Mouse (Mus musculus) granulocyte monocyte progenitor cell, adult 5-6 weeks (primary cell): Measurements from ENCODE around the gene Il1rn. TPM values are rescaled to one million over a fixed set of nuclear protein-coding genes. Genes with fewer than 3 reads are reported as not detected.

Source experiments
- ATAC-seq: replicated peaks from 2 replicates; pipeline ENCODE4 v1.8.0; 2016; ENCODE audit warnings: mild to moderate bottlenecking, moderate TSS enrichment, inconsistent platforms; ENCODE audit not compliant: poor library complexity, severe bottlenecking
- total RNA-seq, 2 experiments: library from RNA; stranded (forward) in 1 of 2; stranded (reverse) in 1 of 2; fragments of 200-712, 200-1000 nt in 1 of 2; fragments of >200 nt in 1 of 2; fragmentation: Nextera tagmentation in 1 of 2; gene quantifications; 2 replicates each; pipeline ENCODE4 v1.2.3; 2014 to 2017

The Il1rn gene
- total RNA-seq, 2 experiments from 2014 or later: 1.0 to 4.2 TPM

GRCm38 (mm10) chr2:24378747-24379450 is 42.2 kb downstream of the Il1rn start:
- no peak for ATAC-seq

- peak; percentile 29 for ATAC-seq
These were observed 46.0 kb downstream of the Il1rn start for GRCm38 (mm10) chr2:24382456-24383230.

GRCm38 (mm10) chr2:24383636-24384035 is 47.0 kb downstream of the Il1rn start:
- ATAC-seq: peak; percentile 22

GRCm38 (mm10) chr2:24384393-24384792 is 47.7 kb downstream of the Il1rn start:
- no peak for ATAC-seq

- peak; percentile 25 for ATAC-seq
These were observed 48.7 kb downstream of the Il1rn start for GRCm38 (mm10) chr2:24385111-24385961.

GRCm38 (mm10) chr2:24386158-24386963 is 49.7 kb downstream of the Il1rn start:
- ATAC-seq: peak; percentile 55

GRCm38 (mm10) chr2:24386964-24387320 is 50.3 kb downstream of the Il1rn start:
- no peak for ATAC-seq

- no peak for ATAC-seq
These were observed 51.0 kb downstream of the Il1rn start for GRCm38 (mm10) chr2:24387361-24388283.

- ATAC-seq: no peak
These were observed 56.6 kb downstream of the Il1rn start for GRCm38 (mm10) chr2:24393251-24393650.

GRCm38 (mm10) chr2:24397115-24397514 is 60.5 kb downstream of the Il1rn start:
- peak; percentile 12; the same call in 1 of the 2 replicates for ATAC-seq

- no peak for ATAC-seq
These were observed 64.1 kb downstream of the Il1rn start for GRCm38 (mm10) chr2:24400711-24401110.

Other genes starting within 250 kb of the Il1rn start
- not detected in 2 replicates for gene Tbpl2, start 240.3 kb upstream of the Il1rn start, total RNA-seq (2014; fragmentation: Nextera tagmentation)
- not detected in 2 replicates for gene Tbpl2, start 240.3 kb upstream of the Il1rn start, total RNA-seq (2017)
- gene Il1f8, start 183.7 kb upstream of the Il1rn start, total RNA-seq (2014; fragmentation: Nextera tagmentation): not detected in 2 replicates
- not detected in 2 replicates for gene Il1f8, start 183.7 kb upstream of the Il1rn start, total RNA-seq (2017)
- 2.5 TPM in 1 of 2 replicates, not detected in the other for gene Il1f9, start 150.4 kb upstream of the Il1rn start, total RNA-seq (2014; fragmentation: Nextera tagmentation)
- 2.0 and 2.3 TPM in 2 replicates for gene Il1f9, start 150.4 kb upstream of the Il1rn start, total RNA-seq (2017)
- not detected in 2 replicates for gene Il1f6, start 121.4 kb upstream of the Il1rn start, total RNA-seq (2014; fragmentation: Nextera tagmentation)
- not detected in 2 replicates for gene Il1f6, start 121.4 kb upstream of the Il1rn start, total RNA-seq (2017)
- gene Il1f5, start 59.9 kb upstream of the Il1rn start, total RNA-seq (2014; fragmentation: Nextera tagmentation): not detected in 2 replicates
- gene Il1f5, start 59.9 kb upstream of the Il1rn start, total RNA-seq (2017): not detected in 2 replicates
- not detected in 2 replicates for gene Il1f10, start 45.7 kb upstream of the Il1rn start, total RNA-seq (2014; fragmentation: Nextera tagmentation)
- not detected in 2 replicates for gene Il1f10, start 45.7 kb upstream of the Il1rn start, total RNA-seq (2017)
- gene Psd4, start 30.7 kb downstream of the Il1rn start, total RNA-seq (2014; fragmentation: Nextera tagmentation): 76.9 and 91.0 TPM in 2 replicates
- gene Psd4, start 30.7 kb downstream of the Il1rn start, total RNA-seq (2017): 62.4 and 64.6 TPM in 2 replicates
- gene Pax8, start 138.7 kb downstream of the Il1rn start, total RNA-seq (2014; fragmentation: Nextera tagmentation): 1.0 TPM in 1 of 2 replicates, not detected in the other
- gene Pax8, start 138.7 kb downstream of the Il1rn start, total RNA-seq (2017): 0.34 TPM in 1 of 2 replicates, not detected in the other